Mouse (Mus musculus) cortical plate, adult 2 months (tissue): ENCODE measurements around the gene Olfr370. TPM values are rescaled to one million over a fixed set of nuclear protein-coding genes. Genes with fewer than 3 reads are reported as not detected.

Experiments
- H3K27ac ChIP-seq: fragments of 200-500 bp; 2 replicates; pipeline ENCODE4 v1.5.1; 2012; ENCODE audit warnings: low read length, control low read depth, inconsistent platforms; ENCODE audit not compliant: insufficient read depth
- H3K4me1 ChIP-seq: fragments of 200-500 bp; 2 replicates; pipeline ENCODE4 v1.6.1; 2011; ENCODE audit warnings: low read length; ENCODE audit not compliant: control insufficient read depth, insufficient read depth
- H3K4me3 ChIP-seq: fragments of 200-500 bp; 2 replicates; pipeline ENCODE4 v1.5.1; 2011; ENCODE audit warnings: mild to moderate bottlenecking, low read length, control low read depth; ENCODE audit not compliant: insufficient read depth
- CTCF ChIP-seq: fragments of 200-500 bp; IDR thresholded peaks from 2 replicates; pipeline ENCODE4 v1.5.1; 2011; ENCODE audit warnings: mild to moderate bottlenecking, control low read depth, low read length; ENCODE audit not compliant: insufficient read depth; ENCODE audit errors: extremely low read depth
- POLR2A ChIP-seq: fragments of 200-500 bp; IDR thresholded peaks from 2 replicates; pipeline ENCODE4 v1.6.1; 2011; ENCODE audit warnings: mild to moderate bottlenecking, low read length, control low read depth; ENCODE audit not compliant: insufficient read depth; ENCODE audit errors: extremely low read depth
- polyA plus RNA-seq: library from polyadenylated mRNA; depleted of rRNA; stranded (reverse); fragments of >200 nt; gene quantifications from 2 replicates; pipeline ENCODE4 v1.2.3, GENCODE M21; 2012

Olfr370 gene
- polyA plus RNA-seq, 1 experiment = not detected

- H3K4me3 ChIP-seq = no peak overlapping the region
- H3K4me1 ChIP-seq = peaks cover 21% of the 10 kb centered on the region
- no peak overlapping the region for H3K27ac ChIP-seq
- no peak for TF ChIP-seq CTCF
- TF ChIP-seq POLR2A = no peak
These were observed 39.2 kb downstream of the Olfr370 start for GRCm38 (mm10) chr8:83574631-83575315.

GRCm38 (mm10) chr8:83575561-83576515 lies 40.3 kb downstream of the Olfr370 start:
- H3K4me3 ChIP-seq = no peak overlapping the region
- no peak overlapping the region for H3K27ac ChIP-seq
- peaks cover 23% of the 10 kb centered on the region for H3K4me1 ChIP-seq
- TF ChIP-seq POLR2A (no peak), CTCF (no peak)

DNA sequence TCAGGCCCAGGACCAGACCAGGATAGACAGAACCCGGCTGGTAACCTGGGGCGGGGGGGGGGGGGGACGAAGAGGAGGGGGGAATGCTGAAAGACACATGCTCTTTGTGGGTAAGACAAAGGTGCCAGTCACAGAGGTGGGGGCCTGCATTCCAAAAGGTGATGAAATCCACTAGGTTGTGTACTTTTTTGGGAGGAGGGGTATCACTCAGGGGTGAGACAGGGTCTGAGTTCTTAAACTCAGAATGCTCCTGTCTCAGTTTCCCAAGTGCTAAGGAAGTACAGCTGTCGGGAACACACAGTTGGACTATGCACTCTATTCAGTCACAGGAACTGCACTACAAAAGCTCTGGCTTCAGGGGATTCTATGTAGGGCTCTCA lies 40.9 kb downstream of the Olfr370 start:
- TF ChIP-seq POLR2A (no peak), CTCF (no peak)
- Histone ChIP-seq H3K4me1 (peaks cover 23% of the 10 kb centered on the region), H3K4me3 (no peak overlapping the region), H3K27ac (no peak overlapping the region)

DNA sequence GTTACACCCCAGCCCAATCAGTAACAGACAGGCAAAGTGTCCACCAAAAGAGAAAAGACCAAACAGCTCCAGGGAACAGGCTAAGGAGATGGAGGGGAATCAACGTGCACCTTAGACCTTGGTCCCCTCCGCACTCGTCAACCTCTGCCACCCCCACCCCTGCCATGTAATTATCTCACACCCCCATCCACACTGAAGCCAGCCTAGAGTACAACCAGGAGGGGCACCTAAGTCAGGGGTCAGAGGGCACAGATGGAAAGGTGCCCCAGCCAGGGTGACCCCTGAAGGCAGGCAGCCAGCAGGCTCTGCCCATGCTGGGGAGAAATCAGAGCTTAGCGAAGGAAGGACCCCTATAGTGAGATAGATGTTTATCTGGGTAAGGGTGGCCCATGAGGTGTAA lies 41.3 kb downstream of the Olfr370 start:
- Histone ChIP-seq H3K27ac (peak overlapping the region; percentile 33; the same call in 1 of the 2 replicates), H3K4me3 (no peak overlapping the region), H3K4me1 (peaks cover 23% of the 10 kb centered on the region)
- TF ChIP-seq POLR2A = no peak
- no peak for TF ChIP-seq CTCF

- peaks cover 27% of the 10 kb centered on the region for H3K4me1 ChIP-seq
- 0 out of 2 replicates have a peak overlapping the region, but pooled peaks have one; percentile 33 for H3K27ac ChIP-seq
- TF ChIP-seq CTCF (no peak), POLR2A (no peak)
- no peak overlapping the region for H3K4me3 ChIP-seq
These were observed 41.8 kb downstream of the Olfr370 start for GRCm38 (mm10) chr8:83577384-83577791.

DNA sequence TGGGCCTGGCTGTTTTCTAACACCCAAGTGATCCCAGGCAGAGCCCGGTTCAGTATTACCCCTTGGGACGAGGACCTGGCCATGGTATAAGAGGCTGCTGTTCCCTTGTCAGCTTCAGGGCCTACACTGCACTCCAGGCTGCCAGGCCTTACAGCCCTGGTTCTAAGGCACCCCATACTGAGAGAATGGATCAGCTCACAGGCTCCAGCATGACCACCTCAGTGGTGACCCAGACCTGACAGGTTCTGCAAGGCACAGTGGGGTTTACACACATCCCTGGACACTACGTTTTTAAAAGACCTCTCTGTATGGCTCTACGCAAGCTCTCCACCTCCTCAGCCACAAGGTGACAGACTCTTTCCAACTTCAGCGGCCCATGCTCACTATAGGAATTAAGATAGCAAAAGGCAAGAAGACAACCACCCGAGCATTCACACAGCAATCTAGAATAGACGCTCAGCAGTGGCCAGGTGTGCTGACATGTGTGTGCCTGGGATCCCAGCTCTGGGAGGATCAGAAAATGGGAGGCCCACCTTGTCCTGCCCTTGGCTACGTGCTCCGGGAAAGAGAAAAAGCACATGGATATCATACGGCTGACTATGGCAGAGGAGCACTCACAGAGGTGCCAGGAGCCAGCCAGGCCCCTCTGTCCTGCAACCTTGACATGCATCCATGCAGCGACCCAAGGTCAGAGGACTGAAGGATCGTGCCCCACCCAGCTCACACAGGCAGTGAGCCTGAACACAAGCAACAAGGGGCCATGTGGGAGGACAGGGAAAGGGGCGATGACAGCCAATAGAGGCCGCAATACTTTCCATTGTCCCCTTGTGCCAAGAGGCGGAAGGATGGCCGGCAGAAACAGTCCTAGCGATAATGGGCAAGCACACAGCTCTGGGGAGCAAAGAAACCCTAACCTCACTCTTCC lies 42.8 kb downstream of the Olfr370 start:
- Histone ChIP-seq H3K4me1 (peaks cover 27% of the 10 kb centered on the region), H3K4me3 (no peak overlapping the region), H3K27ac (no peak overlapping the region)
- no peak for TF ChIP-seq POLR2A
- TF ChIP-seq CTCF = no peak

DNA sequence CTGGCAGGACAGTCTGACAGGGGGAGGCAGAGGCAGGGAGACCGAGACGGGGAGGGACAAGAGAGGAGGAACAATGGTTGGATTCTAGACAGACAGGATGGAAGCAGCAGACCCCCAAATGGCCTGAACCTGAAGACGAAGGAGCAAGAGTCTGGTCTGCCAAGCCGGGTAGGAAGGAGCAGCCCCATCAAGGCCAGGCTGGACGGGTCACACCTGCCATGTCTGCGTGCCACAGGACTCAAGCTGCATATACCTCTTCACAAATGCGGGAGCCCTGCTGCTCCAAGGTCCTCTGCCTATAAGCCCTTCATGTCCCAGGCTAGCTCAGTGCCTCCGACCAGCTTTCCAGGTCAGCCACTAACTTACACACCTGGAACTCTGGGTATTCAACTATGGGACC lies 44.1 kb downstream of the Olfr370 start:
- TF ChIP-seq CTCF (no peak), POLR2A (no peak)
- Histone ChIP-seq H3K4me1 (peaks cover 25% of the 10 kb centered on the region), H3K4me3 (no peak overlapping the region), H3K27ac (no peak overlapping the region)

DNA sequence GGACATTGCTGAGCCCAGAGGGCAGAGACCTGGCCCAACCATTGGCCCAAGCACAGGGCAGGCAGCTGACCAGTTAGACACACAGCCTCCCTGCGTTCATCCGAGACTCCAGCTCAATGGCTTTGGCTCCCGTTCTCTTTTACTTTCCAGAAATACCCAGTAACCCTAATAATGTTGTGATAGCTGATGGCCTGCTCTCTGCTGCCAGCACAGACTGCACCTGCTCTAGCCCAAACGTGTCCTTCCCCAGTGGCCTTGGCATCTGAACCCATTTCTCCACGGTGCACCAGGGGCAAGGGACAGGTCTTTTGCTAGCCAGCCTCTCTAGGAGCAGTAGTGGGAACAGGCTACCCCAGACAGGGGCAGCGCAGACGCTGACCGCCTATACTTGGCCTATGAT lies 45.2 kb downstream of the Olfr370 start:
- H3K4me1 ChIP-seq = peaks cover 19% of the 10 kb centered on the region

DNA sequence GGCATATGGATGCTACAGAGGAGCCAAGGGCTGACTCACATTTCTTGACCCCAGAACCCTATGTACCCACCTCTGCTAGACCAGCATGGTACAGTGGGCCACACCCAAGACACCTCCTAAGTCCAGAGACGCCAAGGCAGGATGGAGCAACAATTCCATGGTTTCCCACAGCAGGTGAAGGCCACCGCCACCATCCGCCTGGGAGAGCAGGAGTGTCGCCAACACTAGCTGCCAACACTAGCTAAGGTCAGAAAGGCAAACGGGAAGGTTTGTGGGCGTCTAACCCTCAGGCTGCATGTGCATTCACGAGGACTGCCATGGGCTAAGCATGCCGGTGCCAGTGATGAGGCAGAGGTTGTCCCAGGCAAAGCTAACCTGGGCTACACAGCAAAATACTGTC lies 46.6 kb downstream of the Olfr370 start:
- Histone ChIP-seq H3K4me1 (peaks cover 18% of the 10 kb centered on the region), H3K4me3 (no peak overlapping the region), H3K27ac (no peak overlapping the region)
- TF ChIP-seq POLR2A = no peak
- no peak for TF ChIP-seq CTCF

More for the DNA sequence above, 45.2 kb downstream of the Olfr370 start:
- Histone ChIP-seq H3K27ac (no peak overlapping the region), H3K4me3 (no peak overlapping the region)
- no peak for TF ChIP-seq CTCF
- TF ChIP-seq POLR2A = no peak
